Mouse (Mus musculus): Measurements from ENCODE around the gene Senp1. TPM values are rescaled to one million over a fixed set of nuclear protein-coding genes. Genes with fewer than 3 reads are reported as not detected.
A peak's percentile ranks its signal among the peaks of the same experiment; 100 is the strongest.

The Senp1 gene
- polyA plus RNA-seq, 1 experiment from 2014 or later, result 40.1 TPM

DNA sequence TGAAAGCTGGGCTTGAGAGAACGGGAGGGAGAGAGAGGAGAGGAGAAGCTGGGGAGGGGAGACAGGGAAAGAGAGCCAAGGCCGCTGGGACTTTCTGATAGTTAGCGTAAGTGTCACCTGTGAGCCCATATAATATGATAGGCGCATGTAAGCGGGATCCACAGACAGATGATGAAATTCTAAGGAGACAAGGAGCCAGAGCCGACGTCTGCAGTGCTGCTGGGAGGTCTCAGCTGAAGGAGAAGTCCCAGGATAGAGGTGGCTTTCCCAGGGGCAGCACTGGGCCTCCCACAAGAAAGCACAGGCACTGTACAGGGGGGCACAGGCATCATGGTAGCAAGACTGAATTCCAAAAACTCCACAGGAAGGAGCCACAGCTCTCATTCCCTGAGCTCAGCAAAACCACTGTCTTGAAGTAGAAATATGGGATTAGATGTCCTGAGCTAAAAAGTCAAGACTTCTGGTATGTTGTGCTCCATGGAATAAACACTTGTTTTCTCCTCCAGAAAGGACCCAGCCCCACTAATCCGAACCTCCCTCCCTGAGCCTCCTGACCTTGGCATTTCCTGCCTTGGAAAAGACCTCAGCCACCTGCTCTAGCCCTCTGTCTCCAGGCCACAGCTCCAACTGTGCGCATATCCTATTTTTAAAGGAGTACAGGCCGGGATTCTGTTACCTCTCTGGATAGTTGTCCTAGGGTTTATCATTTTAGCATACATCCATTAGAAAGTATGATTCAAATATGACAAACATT is 20.7 kb upstream of the Senp1 start:
- Histone ChIP-seq H3K4me1 (ENCODE audit: control insufficient read depth, insufficient read depth, low read length) (no peaks in the 10 kb centered on the region), H3K4me2 (ENCODE audit: low read depth) (no peak overlapping the region), H3K36me3 (ENCODE audit: control insufficient read depth, insufficient read depth, low read length) (no peaks in the 10 kb centered on the region), H3K27me3 (ENCODE audit: control insufficient read depth, insufficient read depth, low read length) (no peaks in the 10 kb centered on the region), H3K9ac (ENCODE audit: low read length) (no peak overlapping the region), H3K27ac (ENCODE audit: low read depth, low read length) (no peak overlapping the region), H3K4me3 (ENCODE audit: low read depth, low read length) (no peak overlapping the region), H3K9me3 (ENCODE audit: control insufficient read depth, low read length) (no peaks in the 10 kb centered on the region)
- DNase-seq (ENCODE audit: low spot score) (no peak), ATAC-seq (ENCODE audit: insufficient read depth, low FRiP score, low TSS enrichment) (no peak)
- 85% methylated on average over 10 of the region's 10 CpGs for WGBS

DNA sequence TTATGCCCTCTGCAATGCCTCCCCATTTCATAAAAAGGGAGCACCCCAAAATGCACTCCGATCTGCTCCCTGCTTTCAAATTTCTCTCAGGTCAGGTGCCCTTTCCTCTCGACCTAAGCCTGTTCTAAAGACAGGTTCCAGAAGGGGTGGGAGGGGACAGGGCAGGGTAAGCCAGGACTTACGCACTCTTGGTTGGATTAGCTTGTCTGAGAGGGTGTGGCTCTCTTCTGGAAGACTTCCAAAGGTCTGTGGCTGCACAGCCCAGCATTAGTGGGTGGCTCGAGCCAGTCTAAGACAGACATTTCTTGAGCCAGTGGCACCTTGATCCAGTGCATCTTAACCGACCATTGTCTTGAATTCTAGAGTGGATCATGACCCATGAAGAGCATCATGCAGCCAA is 18.2 kb upstream of the Senp1 start:
- no peak overlapping the region for H3K4me2 ChIP-seq (ENCODE audit: low read depth)
- no peaks in the 10 kb centered on the region for H3K9me3 ChIP-seq (ENCODE audit: control insufficient read depth, low read length)
- H3K27me3 ChIP-seq (ENCODE audit: control insufficient read depth, insufficient read depth, low read length), result no peaks in the 10 kb centered on the region
- WGBS, result 89% methylated on average over 5 of the region's 5 CpGs
- H3K36me3 ChIP-seq (ENCODE audit: control insufficient read depth, insufficient read depth, low read length), result no peaks in the 10 kb centered on the region
- DNase-seq (ENCODE audit: low spot score) (no peak), ATAC-seq (ENCODE audit: insufficient read depth, low FRiP score, low TSS enrichment) (no peak)
- H3K9ac ChIP-seq (ENCODE audit: low read length), result no peak overlapping the region
- H3K4me1 ChIP-seq (ENCODE audit: control insufficient read depth, insufficient read depth, low read length), result 0 out of 2 replicates have a peak, but pooled peaks cover 2% of the 10 kb centered on the region
- H3K27ac ChIP-seq (ENCODE audit: low read depth, low read length), result no peak overlapping the region
- no peak overlapping the region for H3K4me3 ChIP-seq (ENCODE audit: low read depth, low read length)

DNA sequence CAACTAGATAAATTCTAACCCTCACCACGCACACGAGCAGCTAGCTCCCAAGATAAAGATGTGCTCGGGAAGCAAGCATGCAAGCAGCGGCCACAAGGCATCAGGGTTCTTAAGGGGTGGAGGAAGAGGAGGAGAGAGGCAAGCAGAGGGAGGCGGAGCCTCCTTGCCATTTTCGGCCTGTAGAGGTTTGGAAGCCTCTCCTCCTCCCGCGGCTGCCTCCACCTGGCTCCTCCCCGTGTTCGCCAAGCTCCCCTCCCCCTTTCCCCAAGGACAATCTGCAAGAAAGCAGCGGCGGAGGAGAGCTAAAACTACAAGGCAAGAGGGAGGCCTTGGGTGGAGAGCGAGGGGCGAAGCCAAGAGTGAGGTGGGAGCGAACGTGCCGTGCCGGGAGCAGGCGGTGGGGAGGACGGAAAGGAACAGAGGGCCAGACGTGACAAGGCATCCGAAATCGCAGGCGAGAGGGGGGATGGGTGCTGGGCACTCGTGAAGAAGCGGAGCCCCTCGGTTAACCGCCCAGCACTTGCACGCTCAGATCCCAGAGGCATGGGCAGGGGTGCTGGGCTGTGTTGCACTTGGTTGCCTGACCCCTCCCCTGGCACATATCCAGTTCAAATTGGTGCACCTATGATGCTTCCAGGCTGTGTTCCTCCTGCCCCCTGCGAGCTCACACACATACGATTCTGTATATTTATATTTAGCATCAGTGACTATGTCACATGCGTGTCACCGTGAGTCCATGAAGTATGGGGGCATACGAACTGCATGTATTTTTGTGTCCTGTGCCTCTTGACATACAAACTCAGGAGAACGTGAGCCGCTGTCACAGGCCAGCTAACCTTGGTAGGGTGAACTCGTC is 15.0 kb upstream of the Senp1 start:
- Histone ChIP-seq H3K9ac (ENCODE audit: low read length) (peak overlapping the region; percentile 81), H3K4me3 (ENCODE audit: low read depth, low read length) (peak overlapping the region; percentile 52), H3K4me2 (ENCODE audit: low read depth) (peak overlapping the region; percentile 74), H3K9me3 (ENCODE audit: control insufficient read depth, low read length) (no peaks in the 10 kb centered on the region), H3K27ac (ENCODE audit: low read depth, low read length) (peak overlapping the region; percentile 31; the same call in 1 of the 2 replicates), H3K4me1 (ENCODE audit: control insufficient read depth, insufficient read depth, low read length) (0 out of 2 replicates have a peak, but pooled peaks cover 2% of the 10 kb centered on the region), H3K27me3 (ENCODE audit: control insufficient read depth, insufficient read depth, low read length) (no peaks in the 10 kb centered on the region), H3K36me3 (ENCODE audit: control insufficient read depth, insufficient read depth, low read length) (no peaks in the 10 kb centered on the region)
- WGBS, result 5% methylated on average over 37 of the region's 37 CpGs
- DNase-seq (ENCODE audit: low spot score), result peak; percentile 85
- peak; percentile 86 for ATAC-seq (ENCODE audit: insufficient read depth, low FRiP score, low TSS enrichment)

DNA sequence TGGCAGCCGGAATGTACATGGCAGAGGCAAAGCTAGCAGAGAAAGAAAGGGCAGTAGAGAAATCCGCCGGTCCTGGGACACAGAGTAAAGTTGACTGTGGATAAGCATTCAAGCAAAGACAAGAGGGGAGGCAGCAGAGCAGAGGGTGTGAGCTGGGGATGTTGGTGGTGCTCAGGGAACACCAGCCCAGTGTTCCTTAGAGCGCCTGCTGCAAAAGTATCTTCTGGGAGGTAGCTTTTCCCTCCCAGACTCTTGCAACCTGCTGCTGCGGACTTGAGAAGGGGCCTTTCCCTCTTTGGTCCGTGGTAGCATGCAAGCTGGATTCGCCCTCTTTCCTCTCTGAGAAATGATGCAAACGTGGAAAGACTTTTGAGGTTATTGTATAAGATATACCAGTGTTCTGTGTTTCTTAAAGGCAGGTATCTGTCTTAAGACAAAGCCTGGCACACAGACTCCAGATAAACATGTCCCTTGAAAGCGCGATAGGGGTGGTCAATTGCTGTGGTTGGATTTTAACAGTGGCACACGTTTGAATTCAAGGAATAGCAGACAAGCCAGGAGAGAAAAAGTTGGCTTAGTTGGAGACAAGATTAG is 14.3 kb upstream of the Senp1 start:
- H3K27ac ChIP-seq (ENCODE audit: low read depth, low read length), result no peak overlapping the region
- H3K4me1 ChIP-seq (ENCODE audit: control insufficient read depth, insufficient read depth, low read length), result 0 out of 2 replicates have a peak, but pooled peaks cover 2% of the 10 kb centered on the region
- no peak for DNase-seq (ENCODE audit: low spot score)
- H3K4me2 ChIP-seq (ENCODE audit: low read depth), result peak overlapping the region; percentile 74
- no peaks in the 10 kb centered on the region for H3K9me3 ChIP-seq (ENCODE audit: control insufficient read depth, low read length)
- no peaks in the 10 kb centered on the region for H3K36me3 ChIP-seq (ENCODE audit: control insufficient read depth, insufficient read depth, low read length)
- peak overlapping the region; percentile 52 for H3K4me3 ChIP-seq (ENCODE audit: low read depth, low read length)
- WGBS, result 40% methylated on average over 11 of the region's 11 CpGs
- H3K9ac ChIP-seq (ENCODE audit: low read length), result peak overlapping the region; percentile 81
- ATAC-seq (ENCODE audit: insufficient read depth, low FRiP score, low TSS enrichment), result no peak
- no peaks in the 10 kb centered on the region for H3K27me3 ChIP-seq (ENCODE audit: control insufficient read depth, insufficient read depth, low read length)

DNA sequence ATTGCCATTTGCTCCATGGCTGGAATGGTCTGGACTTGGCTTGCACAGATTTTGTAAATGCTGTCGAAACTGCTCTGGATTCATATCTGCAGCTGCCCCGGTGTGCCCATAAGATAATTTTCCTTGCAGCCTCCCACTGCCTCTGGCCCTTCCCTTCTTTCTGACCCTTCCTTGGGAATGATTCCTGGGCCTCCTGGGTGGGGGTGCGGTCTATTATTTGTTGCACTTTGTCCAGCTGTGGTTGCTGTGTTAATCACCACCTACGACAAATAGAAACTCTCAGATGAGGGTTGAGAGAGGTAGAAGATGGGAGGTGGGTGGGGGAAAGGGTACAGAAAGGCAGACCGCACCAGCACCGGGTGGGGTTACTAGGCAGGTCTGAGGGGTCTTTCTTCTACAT is 13.7 kb upstream of the Senp1 start:
- no peak overlapping the region for H3K4me2 ChIP-seq (ENCODE audit: low read depth)
- DNase-seq (ENCODE audit: low spot score) (no peak), ATAC-seq (ENCODE audit: insufficient read depth, low FRiP score, low TSS enrichment) (no peak)
- H3K9me3 ChIP-seq (ENCODE audit: control insufficient read depth, low read length), result no peaks in the 10 kb centered on the region
- no peak overlapping the region for H3K9ac ChIP-seq (ENCODE audit: low read length)
- H3K27ac ChIP-seq (ENCODE audit: low read depth, low read length), result no peak overlapping the region
- no peaks in the 10 kb centered on the region for H3K27me3 ChIP-seq (ENCODE audit: control insufficient read depth, insufficient read depth, low read length)
- 0 out of 2 replicates have a peak, but pooled peaks cover 2% of the 10 kb centered on the region for H3K4me1 ChIP-seq (ENCODE audit: control insufficient read depth, insufficient read depth, low read length)
- H3K4me3 ChIP-seq (ENCODE audit: low read depth, low read length), result no peak overlapping the region
- H3K36me3 ChIP-seq (ENCODE audit: control insufficient read depth, insufficient read depth, low read length), result no peaks in the 10 kb centered on the region
- WGBS, result 86% methylated on average over 6 of the region's 6 CpGs

DNA sequence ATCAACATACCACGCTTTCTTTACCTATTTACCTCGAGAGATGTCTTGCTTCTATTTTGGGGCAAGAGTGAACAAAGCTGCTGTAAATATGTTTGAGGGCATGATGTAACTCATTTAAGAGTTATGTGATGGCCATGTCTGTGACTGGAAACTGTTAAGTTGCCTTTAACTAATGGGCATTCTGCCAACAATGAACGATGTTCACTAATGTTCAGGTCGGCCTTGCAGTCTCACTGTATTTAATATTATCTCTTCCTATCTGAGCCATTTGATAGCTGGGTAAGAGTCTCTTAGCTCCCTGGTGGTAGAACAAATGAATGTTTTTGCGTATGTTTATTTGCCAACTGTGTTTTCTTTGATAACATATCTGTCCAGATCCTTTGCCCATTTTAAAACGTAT is 13.0 kb upstream of the Senp1 start:
- 0 out of 2 replicates have a peak, but pooled peaks cover 2% of the 10 kb centered on the region for H3K4me1 ChIP-seq (ENCODE audit: control insufficient read depth, insufficient read depth, low read length)
- H3K4me2 ChIP-seq (ENCODE audit: low read depth), result no peak overlapping the region
- H3K27me3 ChIP-seq (ENCODE audit: control insufficient read depth, insufficient read depth, low read length), result no peaks in the 10 kb centered on the region
- H3K4me3 ChIP-seq (ENCODE audit: low read depth, low read length), result no peak overlapping the region
- no peak for ATAC-seq (ENCODE audit: insufficient read depth, low FRiP score, low TSS enrichment)
- no peak for DNase-seq (ENCODE audit: low spot score)
- no peaks in the 10 kb centered on the region for H3K9me3 ChIP-seq (ENCODE audit: control insufficient read depth, low read length)
- no peaks in the 10 kb centered on the region for H3K36me3 ChIP-seq (ENCODE audit: control insufficient read depth, insufficient read depth, low read length)
- no peak overlapping the region for H3K27ac ChIP-seq (ENCODE audit: low read depth, low read length)
- H3K9ac ChIP-seq (ENCODE audit: low read length), result no peak overlapping the region
- WGBS, result 89% methylated on average over 6 of the region's 6 CpGs

DNA sequence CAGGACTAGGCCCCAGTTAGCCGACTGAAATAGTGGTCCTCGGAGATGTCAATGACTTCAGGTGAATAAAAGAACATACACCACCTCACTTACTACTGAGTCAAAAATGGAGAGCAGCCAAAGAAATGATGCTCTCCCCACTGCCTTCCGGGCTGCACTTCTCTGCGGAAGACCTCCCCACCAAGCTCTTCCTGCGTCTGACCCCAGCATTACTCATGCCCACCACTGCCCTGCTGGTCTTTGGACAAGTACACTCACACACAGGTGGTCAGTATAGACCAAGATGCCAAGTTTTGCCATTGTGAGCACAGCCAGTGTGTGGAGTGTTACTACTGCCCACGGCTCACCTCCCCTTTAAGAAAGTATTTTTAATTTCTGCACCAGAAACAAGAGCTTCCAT is 8.9 kb upstream of the Senp1 start:
- Histone ChIP-seq H3K4me2 (ENCODE audit: low read depth) (no peak overlapping the region), H3K27me3 (ENCODE audit: control insufficient read depth, insufficient read depth, low read length) (no peaks in the 10 kb centered on the region), H3K9ac (ENCODE audit: low read length) (no peak overlapping the region), H3K4me1 (ENCODE audit: control insufficient read depth, insufficient read depth, low read length) (no peaks in the 10 kb centered on the region), H3K27ac (ENCODE audit: low read depth, low read length) (no peak overlapping the region), H3K36me3 (ENCODE audit: control insufficient read depth, insufficient read depth, low read length) (no peaks in the 10 kb centered on the region), H3K4me3 (ENCODE audit: low read depth, low read length) (no peak overlapping the region), H3K9me3 (ENCODE audit: control insufficient read depth, low read length) (no peaks in the 10 kb centered on the region)
- DNase-seq (ENCODE audit: low spot score) (no peak), ATAC-seq (ENCODE audit: insufficient read depth, low FRiP score, low TSS enrichment) (no peak)
- 88% methylated on average over 6 of the region's 6 CpGs for WGBS

DNA sequence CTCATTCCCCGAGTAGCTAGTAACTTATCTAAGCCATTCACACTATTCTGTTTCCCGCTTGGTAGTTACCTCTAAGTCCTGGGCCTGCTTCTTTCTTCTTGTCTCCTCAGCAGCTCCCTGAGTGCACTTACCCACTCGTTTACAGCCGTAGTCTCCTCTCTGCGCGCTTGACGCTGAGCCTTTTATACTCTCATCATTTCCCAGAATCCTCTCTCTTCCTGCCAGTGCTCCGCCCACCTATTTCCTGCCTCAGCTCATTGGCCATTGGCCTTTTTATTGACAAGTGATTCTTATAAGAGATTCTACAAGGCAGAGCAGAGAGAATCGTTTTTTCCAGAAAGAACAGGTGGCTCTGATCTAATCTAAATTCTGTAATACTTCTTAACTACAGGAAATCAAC is 5.0 kb upstream of the Senp1 start:
- ATAC-seq (ENCODE audit: insufficient read depth, low FRiP score, low TSS enrichment) (no peak), DNase-seq (ENCODE audit: low spot score) (no peak)

More for the DNA sequence above, 5.0 kb upstream of the Senp1 start:
- WGBS, result 93% methylated on average over 9 of the region's 9 CpGs
- no peak overlapping the region for H3K9ac ChIP-seq (ENCODE audit: low read length)
- H3K4me1 ChIP-seq (ENCODE audit: control insufficient read depth, insufficient read depth, low read length), result no peaks in the 10 kb centered on the region; the same call in 1 of the 2 replicates
- no peak overlapping the region for H3K4me3 ChIP-seq (ENCODE audit: low read depth, low read length)
- no peak overlapping the region for H3K4me2 ChIP-seq (ENCODE audit: low read depth)
- H3K36me3 ChIP-seq (ENCODE audit: control insufficient read depth, insufficient read depth, low read length), result no peaks in the 10 kb centered on the region
- no peaks in the 10 kb centered on the region for H3K9me3 ChIP-seq (ENCODE audit: control insufficient read depth, low read length)
- no peaks in the 10 kb centered on the region for H3K27me3 ChIP-seq (ENCODE audit: control insufficient read depth, insufficient read depth, low read length)
- H3K27ac ChIP-seq (ENCODE audit: low read depth, low read length), result no peak overlapping the region
